Mouse (Mus musculus) left cerebral cortex, postnatal 14 days (tissue): ENCODE measurements around the gene Trim43b. TPM values are rescaled to one million over a fixed set of nuclear protein-coding genes. Genes with fewer than 3 reads are reported as not detected.
"Not testable (repeated sequence)": the region's sequence is repeated elsewhere in the genome, so short reads cannot be mapped to it uniquely, and the experiment has no call there.

ENCODE experiments used
- DNase-seq, 2 experiments: peaks; one replicate each; pipeline ENCODE4 v3.0.0; 2021 to 2022; ENCODE audit warnings: low spot score in 2 of 2, mixed read lengths in 1 of 2
- intact Hi-C: fragments of 180-260 bp; cut with DNase I; formaldehyde crosslinking; loops from one replicate; pipeline ENCODE4 v1.15.1; 2025
- long read RNA-seq, 2 experiments: library from polyadenylated mRNA; stranded (forward); transcript quantifications; one replicate each; pipeline ENCODE4 v2.0.0; 2021
- total RNA-seq, 2 experiments: library from RNA; stranded (reverse); gene quantifications; 2 replicates each; pipeline ENCODE4 v1.2.3; 2021

The Trim43b gene
- total RNA-seq = under 1 TPM; 0.22 to 0.30 TPM
- long read RNA-seq, experiment 1 = 0 reads
- long read RNA-seq, experiment 2 = 0 reads

DNA sequence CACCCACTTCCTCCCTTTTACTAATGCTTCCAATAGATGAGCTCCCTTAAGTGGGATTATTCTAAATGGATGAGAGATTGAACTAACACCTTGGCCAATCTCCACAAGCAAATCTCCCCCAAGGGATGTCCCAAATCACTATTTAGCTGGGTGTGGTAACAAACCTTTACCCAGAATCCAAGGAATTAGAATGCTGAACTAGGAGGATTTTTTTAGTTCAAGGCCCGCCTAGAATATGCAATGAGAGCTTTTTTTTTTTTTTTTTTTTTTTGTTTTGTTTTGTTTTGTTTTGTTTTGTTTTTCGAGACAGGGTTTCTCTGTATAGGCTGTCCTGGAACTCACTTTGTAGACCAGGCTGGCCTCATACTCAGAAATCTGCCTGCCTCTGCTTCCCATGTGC is at the start of gene Trim43b:
Gene Trim43b (minus strand): TSS at position 101 of the 400 bp plus-strand sequence.
- intact Hi-C loops, DNase-seq: not testable (repeated sequence)

DNA sequence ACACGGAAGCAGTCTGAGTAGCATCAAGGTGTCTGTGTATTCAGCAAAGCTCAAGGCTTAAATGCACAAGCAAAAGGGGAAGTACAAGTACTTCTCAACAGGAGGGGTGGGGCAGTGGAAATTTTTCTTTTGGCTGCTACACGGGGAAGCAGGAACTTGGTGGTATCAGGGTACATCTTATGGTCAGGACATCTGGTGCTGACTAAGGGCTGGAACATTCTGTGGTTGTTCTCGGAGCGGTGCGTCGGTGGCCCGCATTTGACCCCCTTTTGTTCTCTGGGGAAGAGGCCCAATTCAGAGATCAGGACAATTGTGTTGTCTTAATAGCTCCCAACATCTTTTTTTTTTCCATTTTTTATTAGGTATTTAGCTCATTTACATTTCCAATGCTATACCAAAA is 11.9 kb upstream of the Trim43b start:
- DNase-seq, intact Hi-C loops: not testable (repeated sequence)

DNA sequence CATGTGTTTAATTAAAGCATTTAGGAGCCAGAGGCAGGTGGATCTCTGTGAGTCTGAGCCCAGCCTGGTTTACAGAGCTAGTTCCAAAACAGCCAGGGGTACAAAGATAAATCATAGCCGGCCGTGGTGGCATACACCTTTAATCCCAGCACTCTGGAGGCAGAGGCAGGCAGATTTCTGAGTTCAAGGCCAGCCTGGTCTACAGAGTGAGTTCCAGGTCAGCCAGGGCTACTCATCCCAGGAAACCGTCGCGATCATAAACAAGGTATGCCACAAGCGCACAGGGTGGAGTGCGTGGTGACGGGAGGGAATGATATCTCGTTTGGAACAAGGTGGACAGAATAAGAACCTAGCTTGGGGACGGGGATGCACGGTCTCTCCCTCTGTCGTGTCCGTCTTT is 5.9 kb downstream of the Trim43b start:
- intact Hi-C loops, DNase-seq: not testable (repeated sequence)

DNA sequence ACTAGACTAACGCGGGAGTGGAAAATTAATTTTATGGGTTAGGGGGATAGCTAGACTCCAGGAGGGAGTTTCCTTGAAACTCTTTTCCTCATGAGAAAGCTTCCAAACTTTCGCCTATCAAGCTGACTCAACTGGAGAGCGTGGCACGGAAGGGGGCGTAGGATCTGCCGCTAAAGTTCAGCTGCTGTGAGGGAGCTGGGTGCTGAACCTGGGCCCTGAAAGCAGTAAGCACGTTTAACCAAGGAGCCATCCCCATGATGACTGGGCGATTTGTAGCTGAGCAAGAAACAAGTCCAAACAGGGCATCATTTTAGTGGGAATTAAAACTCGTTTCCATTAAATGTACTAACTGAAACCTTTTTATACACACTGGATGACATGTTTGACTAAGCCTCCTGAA is 13.0 kb downstream of the Trim43b start:
- intact Hi-C loops = not testable (repeated sequence)

DNA sequence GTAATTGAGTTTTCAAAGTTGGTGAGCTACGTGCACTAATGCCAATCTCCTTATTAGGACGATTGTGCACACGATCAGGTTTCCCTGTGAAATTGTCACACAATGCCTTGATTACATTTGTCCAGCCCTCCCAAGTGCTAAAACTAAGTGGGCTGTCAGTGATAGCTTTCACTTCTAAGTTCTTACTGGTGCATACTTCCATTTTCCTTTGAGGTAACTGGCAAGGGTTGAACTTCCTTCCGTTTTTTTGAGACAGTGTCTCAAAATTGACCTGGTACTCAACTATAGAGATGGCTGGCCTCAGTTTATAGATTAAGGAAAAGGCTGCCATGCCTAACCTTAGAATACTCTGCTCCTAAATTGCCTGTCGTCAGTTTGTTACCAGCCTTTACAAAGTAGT is 16.1 kb downstream of the Trim43b start:
- intact Hi-C loops, DNase-seq: not testable (repeated sequence)

More for the DNA sequence above, 13.0 kb downstream of the Trim43b start:
- not testable (repeated sequence) for DNase-seq

DNA sequence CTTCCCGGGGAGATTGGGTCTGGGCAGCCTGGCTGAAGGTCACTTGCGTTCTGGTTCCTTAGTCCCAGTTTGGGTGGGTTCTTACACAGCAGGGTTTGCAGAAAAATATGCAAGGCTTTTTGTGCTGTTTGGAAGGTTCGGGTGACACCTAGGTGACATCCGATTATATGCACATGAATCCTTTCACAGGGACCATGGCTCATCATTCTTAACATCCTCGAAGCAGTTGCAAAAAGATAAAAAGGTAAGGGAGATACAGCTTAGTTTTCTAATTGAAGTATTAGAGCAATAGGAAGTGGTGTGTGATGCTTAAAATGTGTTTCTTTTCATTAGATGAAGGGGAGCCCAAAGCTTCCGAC is 25.5 kb downstream of the Trim43b start:
- intact Hi-C loops, DNase-seq: not testable (repeated sequence)

DNA sequence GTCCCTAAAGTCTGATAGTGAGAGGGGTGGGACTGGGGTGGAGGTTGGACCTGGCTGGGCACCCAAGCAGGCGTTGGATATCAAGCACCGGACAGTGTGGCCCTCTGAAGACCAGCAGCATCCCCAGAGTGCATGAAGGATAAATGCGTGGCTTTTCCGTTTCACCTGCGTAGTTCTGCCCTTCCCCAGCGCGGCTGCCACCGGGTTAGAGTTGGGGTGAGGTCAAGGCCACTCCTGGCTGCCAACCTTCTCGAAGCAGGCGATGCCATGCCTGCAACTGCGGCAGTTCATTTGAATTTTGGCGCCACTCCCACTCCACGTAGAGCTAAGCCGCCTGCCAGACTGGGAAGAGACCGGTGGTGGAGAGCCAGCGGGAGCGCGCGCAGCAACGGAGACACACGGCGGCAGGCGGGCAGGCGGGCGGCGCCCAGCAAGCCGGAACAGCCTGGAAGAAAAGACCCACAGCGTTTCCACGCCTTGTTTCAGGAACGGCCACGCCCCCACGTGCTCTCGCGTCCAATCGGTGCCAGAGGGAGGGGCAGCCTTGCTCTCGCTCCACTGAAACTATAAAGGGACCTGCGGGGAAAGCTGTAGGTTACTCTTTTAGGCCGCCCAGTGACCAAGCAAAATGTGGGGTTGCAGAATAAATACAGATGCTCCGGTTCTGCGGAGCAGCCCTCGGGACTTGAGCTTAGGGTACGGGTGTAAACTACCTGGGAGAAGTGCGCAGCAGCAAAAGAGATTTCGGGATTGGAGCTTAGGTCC is 26.1 kb downstream of the Trim43b start:
- intact Hi-C loops = not testable (repeated sequence)
- DNase-seq = peak; percentile 76 to 83

Other genes starting within 250 kb of the Trim43b start
- not detected for gene Bcl2a1a, start 135.9 kb downstream of the Trim43b start, total RNA-seq
- gene Bcl2a1b, start 106.4 kb upstream of the Trim43b start, total RNA-seq = 1 to 10 TPM; 1.2 to 1.4 TPM
- gene Gm29094, start 106.5 kb upstream of the Trim43b start, total RNA-seq = not detected
- 10 to 100 TPM; 30.2 to 34.0 TPM for gene Mthfs, start 117.8 kb upstream of the Trim43b start, total RNA-seq